Mouse (Mus musculus) kidney, embryonic 15.5 days (tissue): ENCODE data around the gene Rnf10. TPM values are rescaled to one million over a fixed set of nuclear protein-coding genes. Genes with fewer than 3 reads are reported as not detected.

ENCODE experiments used
- ATAC-seq: fragments of 200-750 bp; cut with Nextera tagmentation; replicated peaks from 2 replicates; pipeline ENCODE4 v1.8.0; 2017; ENCODE audit warnings: moderate TSS enrichment; ENCODE audit not compliant: low FRiP score
- H3K27ac ChIP-seq: fragments of 300-500 bp; sonication (generic); 2 replicates; pipeline ENCODE4 v1.5.1; 2015; ENCODE audit warnings: mild to moderate bottlenecking, inconsistent platforms
- H3K27me3 ChIP-seq: fragments of 300-500 bp; sonication (generic); 2 replicates; pipeline ENCODE4 v1.6.1; 2015; ENCODE audit warnings: inconsistent platforms
- H3K36me3 ChIP-seq: fragments of 300-500 bp; sonication (generic); 2 replicates; pipeline ENCODE4 v1.6.1; 2015; ENCODE audit warnings: inconsistent platforms
- H3K4me1 ChIP-seq: fragments of 300-500 bp; sonication (generic); 2 replicates; pipeline ENCODE4 v1.6.1; 2015; ENCODE audit warnings: inconsistent platforms
- H3K4me2 ChIP-seq: fragments of 300-500 bp; sonication (generic); 2 replicates; pipeline ENCODE4 v1.6.1; 2015; ENCODE audit warnings: moderate library complexity, mild to moderate bottlenecking, inconsistent platforms
- H3K4me3 ChIP-seq: fragments of 300-500 bp; sonication (generic); replicated peaks from 2 replicates; pipeline ENCODE4 v1.5.1; 2015; ENCODE audit warnings: mild to moderate bottlenecking, inconsistent platforms
- H3K9ac ChIP-seq: fragments of 300-500 bp; sonication (generic); 2 replicates; pipeline ENCODE4 v1.6.1; 2015; ENCODE audit warnings: mild to moderate bottlenecking, inconsistent platforms
- H3K9me3 ChIP-seq: fragments of 300-500 bp; sonication (generic); replicated peaks from 2 replicates; pipeline ENCODE4 v1.6.1; 2016; ENCODE audit warnings: inconsistent platforms
- WGBS: fragments of 180-500 bp; shearing (Covaris S2); methylation state at CpG from one replicate; pipeline ENCODE4 v1.1.7; 2015; ENCODE audit warnings: mixed read lengths; 5-methylcytosine and 5-hydroxymethylcytosine counted together
- polyA plus RNA-seq: library from polyadenylated mRNA; unstranded; fragments of >200 nt; fragmentation: Nextera tagmentation; extraction: Ambion mirVana; gene quantifications from 2 replicates; pipeline ENCODE4 v1.2.1, GENCODE M21; 2015

The Rnf10 gene
- polyA plus RNA-seq, 1 experiment from 2014 or later, result 142 TPM

- H3K4me3 ChIP-seq, result no peak overlapping the region
- 65% methylated on average over 5 of the region's 5 CpGs for WGBS
- no peaks in the 10 kb centered on the region for H3K36me3 ChIP-seq
- H3K4me1 ChIP-seq, result peaks cover 21% of the 10 kb centered on the region
- H3K27me3 ChIP-seq, result peaks cover 12% of the 10 kb centered on the region
- no peak overlapping the region for H3K9ac ChIP-seq
- no peak for ATAC-seq
- no peak overlapping the region for H3K4me2 ChIP-seq
- H3K27ac ChIP-seq, result no peak overlapping the region
- H3K9me3 ChIP-seq, result no peaks in the 10 kb centered on the region
Observed at GRCm38 (mm10) chr5:115207244-115207643, 65.5 kb downstream of the Rnf10 start.

DNA sequence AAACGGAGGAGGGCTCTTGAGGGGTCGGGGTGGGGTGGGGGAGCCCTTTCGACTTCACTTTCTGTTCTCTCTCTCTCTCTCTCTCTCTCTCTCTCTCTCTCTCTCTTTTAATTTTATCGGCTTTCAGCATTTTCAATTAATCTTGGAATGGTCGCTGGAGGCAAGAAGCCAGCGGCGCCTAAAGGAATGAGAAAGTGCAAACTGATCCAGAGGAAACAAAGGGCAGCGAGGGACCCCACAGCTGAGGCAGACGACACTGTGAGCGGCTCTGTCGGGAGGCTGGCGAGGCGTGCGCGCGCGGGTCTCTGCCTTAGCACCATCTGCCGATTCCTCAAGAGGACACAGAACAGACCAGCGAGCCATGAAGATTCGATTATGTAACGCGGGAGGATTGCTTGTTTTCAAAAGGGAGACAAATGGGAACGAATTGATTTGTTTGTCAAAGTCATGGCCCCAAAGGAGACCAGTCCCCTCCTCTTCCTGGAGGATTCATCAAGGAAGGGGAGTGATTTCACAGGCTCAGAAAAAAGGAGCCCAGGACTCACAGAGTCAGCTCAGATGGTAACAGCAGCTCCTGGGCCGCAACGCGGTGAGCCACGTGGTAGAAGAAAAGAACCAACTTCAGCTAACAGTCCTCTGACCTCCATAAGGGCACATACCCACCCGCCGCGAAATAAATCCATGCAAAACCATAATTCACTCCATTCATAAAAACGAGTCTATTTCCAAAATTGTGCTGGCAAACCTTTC, 68.0 kb downstream of the Rnf10 start:
- 4% methylated on average over 31 of the region's 31 CpGs for WGBS
- Histone ChIP-seq H3K4me2 (peak overlapping the region; percentile 65), H3K4me3 (peak overlapping the region; percentile 38), H3K36me3 (no peaks in the 10 kb centered on the region), H3K9me3 (no peaks in the 10 kb centered on the region), H3K27ac (peak overlapping the region; percentile 15; the same call in 1 of the 2 replicates), H3K27me3 (peaks cover 12% of the 10 kb centered on the region), H3K4me1 (peaks cover 21% of the 10 kb centered on the region), H3K9ac (peak overlapping the region; percentile 12; the same call in 1 of the 2 replicates)
- ATAC-seq, result no peak

- 13% methylated on average over 23 of the region's 23 CpGs for WGBS
- H3K4me1 ChIP-seq, result peaks cover 21% of the 10 kb centered on the region
- peak; percentile 60; the same call in 1 of the 2 replicates for ATAC-seq
- no peaks in the 10 kb centered on the region for H3K36me3 ChIP-seq
- H3K27ac ChIP-seq, result peak overlapping the region; percentile 15; the same call in 1 of the 2 replicates
- H3K4me2 ChIP-seq, result peak overlapping the region; percentile 65
- H3K4me3 ChIP-seq, result peak overlapping the region; percentile 38
- H3K9ac ChIP-seq, result peak overlapping the region; percentile 12; the same call in 1 of the 2 replicates
- no peaks in the 10 kb centered on the region for H3K9me3 ChIP-seq
- peaks cover 12% of the 10 kb centered on the region for H3K27me3 ChIP-seq
Observed at GRCm38 (mm10) chr5:115203735-115204561, 68.8 kb downstream of the Rnf10 start.

DNA sequence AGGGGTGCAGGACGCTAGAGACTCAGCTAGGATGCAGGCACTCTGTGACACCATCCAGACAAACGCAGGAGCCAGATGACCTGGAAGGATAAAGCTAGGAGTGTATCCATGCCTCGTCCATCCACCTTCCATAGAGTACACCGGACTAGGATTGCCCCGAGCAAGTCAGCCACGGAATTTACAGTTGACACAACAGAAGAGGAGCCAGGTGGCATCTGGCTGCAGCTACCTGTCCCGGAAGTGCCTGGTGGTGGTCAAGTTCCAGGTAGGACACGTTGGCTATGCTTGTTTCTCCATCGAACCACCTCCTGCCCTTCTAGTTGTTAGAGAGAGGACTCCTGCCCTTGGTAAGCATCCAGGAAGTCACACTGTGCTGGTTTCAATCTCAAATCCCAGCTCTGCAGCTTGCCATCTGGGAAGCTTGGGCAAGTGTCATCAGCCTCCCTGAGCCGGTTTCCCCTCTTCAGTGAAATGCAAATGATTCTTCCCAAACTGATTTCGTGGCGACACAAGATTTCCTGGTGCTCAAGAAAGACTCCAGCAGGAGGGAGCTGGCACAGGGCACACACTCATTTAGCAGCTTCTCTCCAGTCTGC, 78.0 kb downstream of the Rnf10 start:
- peak overlapping the region; percentile 100 for H3K4me2 ChIP-seq
- no peak overlapping the region for H3K27ac ChIP-seq
- H3K36me3 ChIP-seq, result no peaks in the 10 kb centered on the region
- peaks cover 31% of the 10 kb centered on the region for H3K4me1 ChIP-seq
- H3K9me3 ChIP-seq, result no peaks in the 10 kb centered on the region
- peak; percentile 10; the same call in 1 of the 2 replicates for ATAC-seq
- peaks cover 67% of the 10 kb centered on the region for H3K27me3 ChIP-seq
- peak overlapping the region; percentile 62 for H3K4me3 ChIP-seq
- WGBS, result 6% methylated on average over 12 of the region's 12 CpGs
- H3K9ac ChIP-seq, result peak overlapping the region; percentile 48; the same call in 1 of the 2 replicates

DNA sequence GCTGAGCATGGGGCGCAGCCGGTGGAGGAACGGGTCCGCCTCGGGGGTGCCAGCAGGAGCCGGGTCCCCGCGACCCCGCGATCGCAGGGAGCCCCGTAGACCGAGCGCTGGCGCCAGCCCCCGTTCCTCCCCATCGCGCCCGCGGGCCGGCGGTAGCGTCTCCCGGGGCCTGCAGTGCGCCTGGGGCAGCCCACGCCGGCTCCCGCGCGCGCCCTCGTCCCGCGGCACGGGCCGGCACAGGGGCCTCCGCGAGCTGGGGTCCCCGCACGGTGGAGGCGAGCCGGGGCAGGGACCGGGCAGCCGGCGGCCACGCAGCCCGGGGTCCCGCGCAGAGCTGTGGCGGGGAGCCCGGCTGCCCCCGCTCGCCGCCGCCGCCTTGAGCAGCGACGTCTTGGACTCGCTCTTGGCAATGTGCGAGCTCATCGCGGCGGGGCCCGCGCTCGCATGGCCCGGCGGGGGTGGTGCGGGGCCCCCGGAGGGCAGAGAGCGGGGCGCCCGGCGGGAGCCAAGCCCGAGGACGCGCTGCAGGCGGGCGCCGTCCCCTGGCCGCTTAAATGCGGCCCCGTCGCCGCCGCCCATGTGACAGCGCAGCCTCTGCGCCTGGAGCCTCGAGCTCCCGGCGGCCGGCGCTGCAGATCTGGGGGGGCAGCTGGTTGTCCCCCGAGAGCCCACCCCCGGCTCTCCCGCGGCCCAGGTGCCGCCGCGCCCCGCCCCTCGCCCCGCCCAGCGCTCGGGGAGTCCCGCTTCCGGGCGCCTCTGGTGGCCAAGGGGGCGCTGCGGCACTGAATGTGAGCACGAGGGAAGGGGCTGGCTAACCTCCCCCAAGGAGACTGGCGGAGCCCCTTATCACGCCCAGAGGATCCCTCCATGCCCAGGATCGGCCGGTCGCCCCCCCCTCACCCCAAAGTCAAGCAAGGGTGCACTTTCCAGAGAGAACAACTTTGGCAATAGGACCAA, 78.8 kb downstream of the Rnf10 start, which contains the start of gene Cabp1:
Cabp1 (minus strand) TSS at position 713 of the 957 bp plus-strand sequence.
- peak; percentile 53 for ATAC-seq
- H3K4me2 ChIP-seq, result peak within 1 kb of the TSS; percentile 100
- no peaks in the 10 kb centered on the region for H3K9me3 ChIP-seq
- peak within 1 kb of the TSS; percentile 62 for H3K4me3 ChIP-seq
- under 1% methylated on average over 93 of the region's 116 CpGs for WGBS
- H3K27me3 ChIP-seq, result peaks cover 70% of the 10 kb centered on the region
- peaks cover 31% of the 10 kb centered on the region for H3K4me1 ChIP-seq
- peak within 1 kb of the TSS; percentile 48 for H3K9ac ChIP-seq
- H3K36me3 ChIP-seq, result no peaks in the 10 kb centered on the region
- no peak within 1 kb of the TSS for H3K27ac ChIP-seq

GRCm38 (mm10) chr5:115193226-115193625, 79.5 kb downstream of the Rnf10 start:
- H3K4me1 ChIP-seq, result peaks cover 31% of the 10 kb centered on the region
- H3K27me3 ChIP-seq, result peaks cover 70% of the 10 kb centered on the region
- under 1% methylated on average over 33 of the region's 34 CpGs for WGBS

DNA sequence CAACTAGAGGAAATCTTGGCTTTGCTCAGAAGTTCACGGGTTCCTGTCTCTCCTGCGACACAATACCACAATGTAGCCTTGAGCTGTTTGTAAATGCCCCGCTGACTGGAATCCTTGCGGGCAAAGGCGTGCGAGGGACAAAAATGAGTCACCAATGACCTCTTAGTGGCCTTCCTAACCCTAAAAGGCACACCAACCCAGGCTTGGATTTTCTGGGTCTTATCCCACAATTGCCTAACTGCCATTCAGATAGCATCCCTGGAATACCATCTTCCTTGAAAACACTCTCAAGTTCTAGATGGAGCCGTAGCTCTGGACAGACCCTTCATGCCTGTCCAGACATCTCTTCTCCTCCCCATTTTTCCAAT, 79.9 kb downstream of the Rnf10 start:
- no peaks in the 10 kb centered on the region for H3K36me3 ChIP-seq
- no peak for ATAC-seq
- H3K4me3 ChIP-seq, result peak overlapping the region; percentile 62
- H3K27me3 ChIP-seq, result peaks cover 70% of the 10 kb centered on the region
- H3K9ac ChIP-seq, result no peak overlapping the region
- peak overlapping the region; percentile 100 for H3K4me2 ChIP-seq
- H3K4me1 ChIP-seq, result peaks cover 33% of the 10 kb centered on the region
- no peaks in the 10 kb centered on the region for H3K9me3 ChIP-seq
- WGBS, result 15% methylated on average over 7 of the region's 7 CpGs
- H3K27ac ChIP-seq, result no peak overlapping the region

More at GRCm38 (mm10) chr5:115193226-115193625, 79.5 kb downstream of the Rnf10 start:
- Histone ChIP-seq H3K36me3 (no peaks in the 10 kb centered on the region), H3K9me3 (no peaks in the 10 kb centered on the region), H3K4me3 (peak overlapping the region; percentile 62), H3K4me2 (peak overlapping the region; percentile 100), H3K9ac (peak overlapping the region; percentile 48; the same call in 1 of the 2 replicates), H3K27ac (no peak overlapping the region)
- peak; percentile 38 for ATAC-seq

GRCm38 (mm10) chr5:115191880-115192827, 80.5 kb downstream of the Rnf10 start:
- no peak overlapping the region for H3K27ac ChIP-seq
- ATAC-seq, result no peak
- 11% methylated on average over 29 of the region's 29 CpGs for WGBS
- peaks cover 70% of the 10 kb centered on the region for H3K27me3 ChIP-seq
- no peak overlapping the region for H3K9ac ChIP-seq
- no peaks in the 10 kb centered on the region for H3K9me3 ChIP-seq
- H3K36me3 ChIP-seq, result no peaks in the 10 kb centered on the region
- H3K4me3 ChIP-seq, result peak overlapping the region; percentile 62; the same call in 1 of the 2 replicates
- peak overlapping the region; percentile 100 for H3K4me2 ChIP-seq
- H3K4me1 ChIP-seq, result peaks cover 39% of the 10 kb centered on the region
